Mouse (Mus musculus) adrenal gland, adult 8-10 months (tissue): ENCODE measurements around the gene Lgals4. TPM values are rescaled to one million over a fixed set of nuclear protein-coding genes. Genes with fewer than 3 reads are reported as not detected.
A peak's percentile ranks its signal among the peaks of the same experiment; 100 is the strongest.

Experiments
- DNase-seq: peaks from one replicate; pipeline ENCODE4 v3.0.0; 2022
- total RNA-seq, 4 experiments: library from RNA; stranded (reverse); gene quantifications; 2 replicates each; pipeline ENCODE4 v1.2.4; 2022

Gene Lgals4
- total RNA-seq = 10 to 100 TPM in 2 of 4 experiments, 1 to 10 TPM in 2; 6.6 to 34.6 (median 18.8) TPM

- no peak for DNase-seq
Observed at GRCm38 (mm10) chr7:28833723-28834347, at the start of gene Lgals4. TSS of gene Lgals4 (plus strand) at chr7:28833854.

DNA sequence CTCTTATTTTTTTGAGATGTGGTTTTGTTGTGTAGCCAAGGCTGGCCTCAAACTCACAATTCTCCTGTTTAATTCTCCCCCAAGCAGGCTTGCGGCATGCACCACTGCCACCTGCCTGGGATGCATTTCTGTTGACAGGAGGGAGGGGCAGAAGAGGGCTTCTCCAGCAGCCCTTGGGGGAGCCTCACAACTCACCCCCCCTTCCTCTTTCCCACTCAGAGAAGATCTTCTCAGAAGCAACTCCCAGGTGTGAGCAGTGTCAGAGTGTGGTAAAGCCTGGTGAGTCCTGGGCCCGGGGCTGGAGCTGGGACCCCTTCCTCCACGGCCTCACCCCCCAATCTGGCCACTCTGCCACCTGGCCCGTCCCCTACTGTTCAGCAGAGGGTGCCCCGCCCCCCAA, 48.5 kb upstream of the Lgals4 start:
- DNase-seq = no peak

- DNase-seq = no peak
Observed at GRCm38 (mm10) chr7:28787884-28788283, 45.8 kb upstream of the Lgals4 start.

DNA sequence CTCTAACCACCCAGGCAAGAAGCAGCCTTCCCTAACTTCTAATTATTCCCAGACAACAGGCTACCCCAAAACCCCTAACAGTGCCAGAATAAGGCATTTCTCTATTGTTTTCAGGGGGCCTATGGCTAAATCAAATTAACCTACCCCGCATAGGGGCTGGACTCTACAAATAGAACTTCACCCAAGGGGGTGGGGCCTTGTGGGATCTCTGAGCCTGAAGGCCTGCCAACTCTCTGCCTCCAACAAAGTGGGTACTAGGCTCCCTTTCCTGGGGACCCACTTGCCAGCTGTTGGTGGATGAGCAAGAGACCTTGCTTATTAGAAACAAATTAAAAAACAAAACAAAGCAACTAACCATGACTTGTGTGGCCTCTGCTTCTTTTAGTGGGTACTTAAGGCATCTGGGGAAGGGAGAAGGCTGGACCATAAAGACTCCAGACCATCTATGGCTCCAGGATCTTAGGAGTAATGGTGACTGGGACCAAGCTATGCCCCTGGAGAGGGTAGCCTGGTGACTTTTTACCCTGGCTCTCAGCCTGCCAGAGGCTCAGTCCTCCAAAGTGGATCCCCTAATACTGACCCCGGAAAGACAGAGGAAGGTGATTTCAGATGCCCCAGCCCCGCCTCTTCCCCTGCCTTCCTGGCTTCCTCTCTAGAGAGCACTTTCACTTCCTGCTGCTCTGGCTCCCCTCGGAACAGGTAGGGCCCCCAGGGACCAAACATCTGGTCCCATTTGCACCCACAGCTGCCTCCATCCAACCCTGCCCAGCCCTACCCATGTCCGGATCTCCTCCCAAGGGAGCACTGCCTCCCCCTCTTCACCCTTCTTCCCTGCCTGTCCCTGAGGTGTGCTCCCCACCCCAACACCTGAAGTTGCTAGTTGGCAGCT, 45.1 kb upstream of the Lgals4 start, which contains the start of gene Rinl:
Gene Rinl (plus strand): TSS at position 663 of the 889 bp plus-strand sequence.
- no peak for DNase-seq

- DNase-seq = no peak
Observed at GRCm38 (mm10) chr7:28789235-28789634, 44.4 kb upstream of the Lgals4 start.

DNA sequence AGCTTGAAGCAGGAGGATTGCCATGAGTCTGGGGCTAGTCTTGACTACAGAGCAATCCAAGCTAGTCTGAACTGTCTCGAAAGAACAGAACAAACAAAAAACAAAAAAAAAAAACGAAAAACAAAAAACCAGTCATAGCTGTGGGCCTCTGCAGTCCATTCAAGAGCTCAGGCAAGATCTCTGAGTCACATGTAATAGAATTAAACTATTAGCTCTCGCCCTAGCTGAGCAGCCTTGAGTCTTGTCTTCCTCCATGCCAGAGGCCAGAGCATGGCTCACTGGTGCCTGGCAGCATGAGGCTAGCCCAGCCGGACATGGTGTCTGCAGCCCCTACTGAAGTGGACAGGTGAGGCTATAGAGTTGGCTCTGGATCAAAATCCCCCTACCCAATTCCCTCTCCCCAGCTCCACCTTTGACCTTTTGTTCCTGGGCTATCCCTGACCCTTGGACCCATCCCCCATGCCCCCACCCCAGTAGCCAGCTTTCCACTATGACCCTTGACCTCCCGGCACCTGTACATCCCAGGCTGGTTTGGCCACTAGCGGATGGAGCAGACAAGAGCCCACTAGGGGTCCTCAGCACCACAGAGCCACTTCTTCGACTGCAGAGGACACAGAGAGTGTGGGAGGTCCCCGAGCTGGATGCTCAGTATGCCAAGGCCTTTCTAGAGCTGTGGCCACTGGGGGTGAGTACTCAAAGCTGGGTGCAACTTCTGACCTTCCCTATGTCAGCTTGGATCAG, 43.4 kb upstream of the Lgals4 start:
- DNase-seq = no peak

- DNase-seq = no peak
Observed at GRCm38 (mm10) chr7:28791706-28792105, 41.9 kb upstream of the Lgals4 start.

DNA sequence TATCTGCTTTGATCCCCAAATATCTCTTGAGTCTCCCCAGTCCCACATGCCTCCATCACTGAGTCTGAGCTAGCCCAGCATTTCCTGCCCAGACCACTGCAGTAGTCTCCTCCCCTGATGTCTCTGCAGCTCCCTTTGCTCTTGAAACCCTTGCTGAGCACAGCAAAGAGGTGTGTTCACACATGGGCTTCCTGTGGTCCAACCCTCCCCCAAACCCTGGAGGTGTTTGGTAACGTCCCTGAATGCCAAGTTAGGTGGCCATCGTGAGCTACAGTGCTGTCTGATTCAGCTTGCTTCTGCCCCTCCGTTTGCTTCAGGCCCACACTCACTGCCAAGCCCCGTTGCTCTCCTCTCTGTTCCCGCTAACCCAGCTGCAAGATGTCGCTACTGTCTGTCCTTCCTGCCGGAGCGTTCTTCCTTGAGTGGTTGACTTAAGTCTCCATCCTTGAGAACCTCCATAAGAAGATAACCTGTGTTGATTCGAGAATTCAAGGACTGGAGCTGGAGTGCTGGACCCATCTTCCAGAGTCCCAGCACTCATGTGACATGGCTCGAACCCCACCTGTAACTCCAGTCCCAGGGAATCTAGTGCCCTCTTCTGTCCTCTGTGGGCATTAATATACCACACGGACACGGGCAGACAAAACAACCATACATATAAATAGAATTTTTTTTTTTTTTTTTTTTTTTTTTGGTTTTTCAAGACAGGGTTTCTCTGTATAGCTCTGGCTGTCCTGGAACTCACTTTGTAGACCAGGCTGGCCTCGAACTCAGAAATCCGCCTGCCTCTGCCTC, 41.1 kb upstream of the Lgals4 start:
- no peak for DNase-seq

DNA sequence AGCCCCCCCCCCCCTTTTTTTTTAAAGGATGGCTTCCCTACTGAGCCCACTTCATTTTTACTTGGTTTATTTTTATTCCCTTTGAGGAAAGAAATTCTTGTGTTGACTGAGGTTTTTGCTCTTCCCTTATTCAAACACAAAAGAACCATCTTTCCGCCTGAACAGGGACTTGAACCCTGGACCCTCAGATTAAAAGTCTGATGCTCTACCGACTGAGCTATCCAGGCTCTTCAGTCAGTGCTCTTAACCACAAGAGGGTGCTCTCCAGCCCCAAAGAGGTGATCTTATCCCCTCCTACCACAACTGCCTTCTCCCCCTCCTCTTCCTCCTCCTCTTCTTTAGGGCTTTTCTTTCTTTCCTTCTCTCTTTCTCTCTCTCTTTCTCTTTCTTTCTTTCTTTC, 39.8 kb upstream of the Lgals4 start:
- DNase-seq = no peak

- no peak for DNase-seq
Observed at GRCm38 (mm10) chr7:28794496-28794895, 39.2 kb upstream of the Lgals4 start.

DNA sequence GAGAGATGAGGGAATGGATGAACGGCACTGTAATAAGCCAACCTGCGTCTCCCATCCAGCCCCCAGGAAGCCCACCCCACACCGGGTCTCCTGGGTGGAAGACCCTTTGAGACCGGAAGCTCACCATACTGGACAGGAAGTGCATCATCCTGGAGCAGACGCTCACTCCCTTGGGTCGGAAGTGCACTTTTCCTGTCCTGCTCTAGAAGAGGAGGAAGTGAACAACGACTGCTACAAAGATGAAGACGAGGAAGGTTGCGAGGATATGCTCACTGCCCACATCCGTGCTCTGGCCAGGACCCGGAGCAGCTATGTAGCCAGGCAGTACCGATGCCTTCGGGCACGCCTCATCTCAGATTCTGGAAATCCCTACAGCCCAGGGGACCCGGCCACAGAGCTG, 37.8 kb upstream of the Lgals4 start:
- DNase-seq = no peak

- DNase-seq = peak; percentile 83
Observed at GRCm38 (mm10) chr7:28796562-28796975, 37.1 kb upstream of the Lgals4 start.

DNA sequence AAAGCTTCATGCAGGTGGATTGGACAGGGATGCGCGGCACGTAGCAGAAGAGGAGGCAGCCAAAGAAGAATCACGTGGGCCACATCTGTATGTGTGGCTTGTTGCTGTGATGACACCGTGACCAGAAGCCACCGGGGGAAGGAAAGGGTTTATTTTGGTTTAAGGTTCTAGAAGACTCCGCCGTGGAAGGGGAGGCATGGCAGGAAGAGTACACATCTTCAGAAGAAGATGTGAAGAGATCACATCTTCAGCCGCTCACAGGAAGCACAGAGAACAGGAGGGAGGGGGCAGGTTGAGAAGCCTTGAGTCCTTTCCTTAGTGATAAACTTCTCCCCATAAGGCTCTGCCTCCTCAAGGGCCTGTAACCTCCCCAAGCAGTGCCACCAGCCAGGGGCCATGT, 33.7 kb upstream of the Lgals4 start:
- no peak for DNase-seq

DNA sequence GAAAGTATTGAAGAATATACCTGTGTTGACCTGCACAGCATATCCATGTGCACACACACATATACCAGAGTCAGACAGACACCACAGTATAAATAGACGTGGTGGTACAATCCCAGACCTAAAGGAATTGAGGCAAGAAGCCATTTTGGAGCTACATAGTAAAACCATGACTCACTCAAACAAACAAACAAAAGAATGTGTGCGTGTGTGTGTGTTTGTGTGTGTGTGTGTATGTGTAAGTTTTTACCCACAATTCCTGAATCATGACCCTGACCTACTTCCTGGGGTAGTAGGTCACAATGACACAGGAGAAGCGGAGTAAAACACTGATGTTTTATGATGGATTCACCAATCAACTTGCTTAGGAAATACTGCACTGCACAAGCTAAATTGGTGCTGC, 32.2 kb upstream of the Lgals4 start:
- no peak for DNase-seq

DNA sequence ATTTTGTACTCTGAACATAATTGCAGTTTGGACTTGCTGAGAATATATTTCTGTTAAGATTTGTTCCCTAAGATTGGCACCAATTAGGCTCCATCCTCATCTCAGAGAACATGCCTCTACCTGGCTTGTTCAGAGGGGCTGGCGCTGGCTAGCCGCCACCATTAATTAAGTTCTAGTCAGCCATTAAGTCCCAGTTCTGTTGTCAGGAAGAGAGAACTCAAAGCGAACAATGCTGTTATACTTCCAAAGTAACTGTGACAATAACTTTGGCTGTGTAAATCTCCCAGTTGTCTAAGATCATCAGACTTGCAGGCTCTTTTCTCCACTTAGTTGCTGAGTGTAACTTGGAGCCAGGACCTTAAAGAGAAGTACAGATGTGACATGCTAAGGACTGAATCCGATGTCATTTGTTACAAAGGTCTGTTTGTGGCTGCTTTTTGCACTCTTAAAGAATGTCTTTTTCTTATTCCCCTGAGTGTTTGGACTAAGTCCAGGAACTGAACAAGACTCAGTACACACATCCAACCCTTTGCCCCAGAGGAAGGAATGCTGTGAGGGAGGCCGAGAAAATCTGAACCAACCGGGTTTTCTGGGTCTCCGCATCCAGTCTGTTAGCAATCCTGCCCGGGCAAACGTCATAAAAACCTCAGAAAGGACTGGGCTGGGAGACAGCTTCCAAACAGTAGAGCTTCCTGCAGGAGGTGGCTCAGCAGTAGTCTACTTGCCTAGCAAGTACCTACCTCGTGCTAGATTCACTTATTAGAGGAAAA, 31.6 kb upstream of the Lgals4 start:
- no peak for DNase-seq

DNA sequence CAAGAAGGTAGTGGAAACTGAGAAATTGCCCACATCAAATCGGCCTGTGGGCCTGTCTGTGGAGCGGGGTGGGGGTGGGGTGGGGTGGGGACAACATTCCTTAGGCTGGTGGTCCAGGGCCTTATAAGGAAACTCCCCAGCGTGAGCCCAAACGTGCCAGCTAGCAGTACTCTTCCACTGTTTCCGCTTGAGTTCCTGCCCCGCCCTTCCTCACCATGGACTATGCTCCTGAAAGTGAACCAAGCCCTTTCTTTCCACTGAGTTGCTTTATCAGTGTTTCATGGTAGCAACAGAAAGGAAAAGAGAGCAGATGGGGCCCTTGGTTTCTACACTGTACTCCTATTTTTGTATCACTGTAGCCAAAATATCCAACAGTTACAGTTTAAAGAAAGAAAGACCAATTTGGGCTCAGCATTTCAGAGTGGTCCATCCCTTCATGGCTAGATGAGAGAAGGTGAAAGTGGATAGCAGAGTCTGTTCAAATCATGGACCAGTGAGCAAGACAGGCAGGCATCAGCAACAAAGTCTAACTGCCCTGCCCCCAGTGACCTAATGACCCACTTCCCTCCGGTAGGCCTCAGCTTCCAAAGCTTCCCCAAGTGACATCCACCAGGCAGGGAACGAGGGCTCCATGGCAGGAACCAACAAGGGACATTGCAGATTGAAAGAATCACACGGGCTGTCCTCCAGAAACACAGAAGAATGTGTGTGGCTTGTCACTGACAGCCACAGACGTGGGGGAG, 30.6 kb upstream of the Lgals4 start:
- no peak for DNase-seq

DNA sequence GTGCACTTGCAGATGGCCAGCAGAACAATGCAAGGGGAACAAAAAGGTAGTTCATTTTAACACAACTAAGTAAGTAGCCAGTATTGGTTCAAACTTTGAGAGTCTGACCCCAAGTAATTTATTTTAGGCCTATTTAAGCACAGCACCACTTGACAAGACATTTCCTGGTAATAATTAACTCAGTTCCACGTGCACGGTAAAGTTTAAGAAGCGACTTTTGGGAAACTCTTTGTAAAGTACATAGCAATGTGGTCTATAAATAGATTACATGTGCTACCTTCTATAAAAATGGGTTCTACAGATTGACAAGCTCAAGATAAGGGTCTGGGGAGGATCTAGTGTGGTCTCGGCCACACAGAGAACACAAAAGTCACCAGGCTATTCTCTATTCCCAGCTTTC, 29.9 kb upstream of the Lgals4 start:
- DNase-seq = no peak

DNA sequence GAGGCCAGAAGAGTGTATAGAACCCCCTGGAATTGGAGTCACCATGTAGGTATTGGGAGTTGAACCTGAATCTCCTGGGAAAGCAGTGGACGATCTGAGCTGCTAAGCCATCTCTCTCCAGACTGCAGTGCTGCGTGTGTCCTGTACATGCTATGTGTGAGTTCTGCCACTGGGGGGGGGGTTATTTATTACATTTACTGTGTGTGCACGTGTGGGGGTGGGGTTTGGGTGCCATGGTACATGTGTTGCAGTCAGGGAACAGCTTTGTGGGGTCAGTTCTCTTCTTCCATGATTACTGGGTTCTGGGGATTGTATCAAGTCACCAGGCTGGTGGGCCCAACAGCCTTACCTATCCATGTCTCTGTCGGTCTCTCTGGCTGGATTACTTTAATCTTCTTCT, 26.8 kb upstream of the Lgals4 start:
- DNase-seq = no peak

DNA sequence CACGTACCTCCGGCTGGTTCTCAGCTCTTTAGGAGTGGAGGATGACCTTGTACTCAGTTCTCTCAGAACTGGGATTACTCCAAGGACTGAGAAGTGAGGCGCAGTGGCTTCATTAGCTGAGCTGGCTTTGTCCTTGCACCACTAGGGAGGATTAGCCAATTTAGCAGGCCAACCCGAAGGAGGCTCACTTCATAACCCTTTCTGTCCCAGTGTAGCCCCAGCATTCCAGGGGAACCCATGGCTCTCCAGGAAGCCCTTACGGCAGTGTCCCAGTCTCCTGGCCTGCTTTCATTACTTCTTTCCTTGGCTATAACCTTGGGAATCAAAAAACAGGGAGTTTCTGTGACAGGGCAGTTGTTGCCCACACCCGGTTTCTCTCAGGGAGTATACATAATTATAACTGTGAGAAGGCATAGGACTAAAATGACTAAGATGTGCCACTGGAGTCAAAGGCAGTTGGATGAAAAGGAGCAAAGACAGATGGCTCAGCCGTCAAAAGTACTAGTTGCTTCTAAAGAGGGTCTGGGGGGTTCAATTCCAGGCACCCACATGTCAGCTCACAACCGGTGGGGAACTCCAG, 25.9 kb upstream of the Lgals4 start:
- DNase-seq = peak; percentile 63

DNA sequence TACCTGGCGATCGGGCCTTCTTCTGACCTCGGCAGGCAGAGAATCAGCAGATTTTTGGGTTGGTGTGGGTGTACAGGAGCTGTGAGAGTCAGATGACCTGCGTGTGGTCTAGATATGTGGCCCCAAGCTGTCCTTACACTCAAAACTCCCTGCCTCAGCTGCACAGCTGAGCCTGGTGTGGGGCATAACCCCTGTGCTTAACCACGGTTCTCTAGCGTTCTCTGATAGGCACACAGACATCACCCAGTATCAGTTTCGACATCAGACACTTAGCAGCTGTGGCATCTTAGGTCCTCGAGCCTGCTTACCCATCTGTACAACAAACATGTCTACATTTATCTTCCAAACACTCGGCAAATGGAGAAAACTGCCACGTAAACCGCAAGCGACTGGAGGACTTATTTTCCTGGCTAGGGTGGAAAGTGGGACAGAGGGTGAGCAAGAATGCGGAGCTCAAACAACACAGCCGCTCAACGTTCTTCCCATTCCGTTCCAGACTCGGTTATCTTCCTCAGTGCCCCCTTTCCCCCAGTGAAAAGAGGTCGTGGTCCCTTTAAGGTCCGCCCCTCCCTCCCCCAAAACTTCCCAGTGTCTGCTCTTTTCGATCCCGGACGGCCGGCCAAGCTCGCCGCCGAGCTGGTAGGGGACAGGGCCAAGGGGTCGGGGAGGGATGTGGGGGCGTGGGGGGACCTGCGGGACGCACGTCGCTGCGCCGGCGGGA, 25.3 kb upstream of the Lgals4 start, which contains the start of gene Hnrnpl:
Gene Hnrnpl (plus strand): TSS at position 321 of the 721 bp plus-strand sequence.
- DNase-seq = no peak
